Mouse (Mus musculus) limb, embryonic 14.5 days (tissue): Measurements from ENCODE around the gene Gabrr1. TPM values are rescaled to one million over a fixed set of nuclear protein-coding genes. Genes with fewer than 3 reads are reported as not detected.

ENCODE experiments used
- ATAC-seq: fragments of 200-750 bp; cut with Nextera tagmentation; 2 replicates; pipeline ENCODE4 v1.8.0; 2017; ENCODE audit warnings: low read depth, moderate number of reproducible peaks, moderate TSS enrichment; ENCODE audit not compliant: low FRiP score
- DNase-seq: peaks from one replicate; pipeline ENCODE4 v3.0.0-alpha.2; 2015; ENCODE audit warnings: low spot score
- H3K27ac ChIP-seq: fragments of 300-500 bp; sonication (generic); replicated peaks from 2 replicates; pipeline ENCODE4 v1.5.1; 2014; ENCODE audit warnings: low read depth, mild to moderate bottlenecking, low read length, moderate library complexity, mixed read lengths
- H3K27me3 ChIP-seq: fragments of 300-500 bp; sonication (generic); 2 replicates; pipeline ENCODE4 v1.6.1; 2014; ENCODE audit warnings: low read length, mixed read lengths; ENCODE audit not compliant: control insufficient read depth, insufficient read depth
- H3K36me3 ChIP-seq: fragments of 300-500 bp; sonication (generic); 2 replicates; pipeline ENCODE4 v1.6.1; 2014; ENCODE audit warnings: mild to moderate bottlenecking, low read length, moderate library complexity, mixed read lengths; ENCODE audit not compliant: control insufficient read depth, insufficient read depth
- H3K4me1 ChIP-seq: fragments of 300-500 bp; sonication (generic); 2 replicates; pipeline ENCODE4 v1.6.1; 2014; ENCODE audit warnings: antibody characterized with exemption, low read length, mixed read lengths; ENCODE audit not compliant: control insufficient read depth, insufficient read depth
- H3K4me2 ChIP-seq: fragments of 300-500 bp; sonication (generic); replicated peaks from 2 replicates; pipeline ENCODE4 v1.6.1; 2014; ENCODE audit warnings: low read depth, mild to moderate bottlenecking, low read length, moderate library complexity; ENCODE audit not compliant: severe bottlenecking
- H3K4me3 ChIP-seq: fragments of 300-500 bp; sonication (generic); replicated peaks from 2 replicates; pipeline ENCODE4 v1.5.1; 2014; ENCODE audit warnings: low read length
- H3K9ac ChIP-seq: fragments of 300-500 bp; sonication (generic); 2 replicates; pipeline ENCODE4 v1.6.1; 2014; ENCODE audit warnings: mild to moderate bottlenecking, low read depth, low read length, moderate library complexity; ENCODE audit not compliant: severe bottlenecking
- H3K9me3 ChIP-seq: fragments of 300-500 bp; sonication (generic); 2 replicates; pipeline ENCODE4 v1.6.1; 2016; ENCODE audit warnings: low read length; ENCODE audit not compliant: control insufficient read depth
- POLR2A ChIP-seq: fragments of 200-500 bp; IDR thresholded peaks from 2 replicates; pipeline ENCODE4 v1.8.0; 2012; ENCODE audit warnings: inconsistent platforms, mild to moderate bottlenecking, moderate library complexity, borderline replicate concordance; ENCODE audit not compliant: insufficient read depth, insufficient read length; ENCODE audit errors: extremely low read depth
- WGBS: fragments of 180-500 bp; shearing (Covaris S2); extraction: QIAGEN DNeasy Blood & Tissue Kit; methylation state at CpG from one replicate; pipeline ENCODE4 v1.1.7; 2014; 5-methylcytosine and 5-hydroxymethylcytosine counted together
- polyA plus RNA-seq, 2 experiments: library from polyadenylated mRNA; depleted of rRNA in 1 of 2; stranded (reverse) in 1 of 2; unstranded in 1 of 2; fragments of >200 nt; fragmentation: Nextera tagmentation in 1 of 2; extraction: Ambion mirVana in 1 of 2; gene quantifications; 2 replicates each; pipeline versions ENCODE4 v1.2.1 to v1.2.3; 2012 to 2014

Gene Gabrr1
- polyA plus RNA-seq, 2 experiments: not detected

DNA sequence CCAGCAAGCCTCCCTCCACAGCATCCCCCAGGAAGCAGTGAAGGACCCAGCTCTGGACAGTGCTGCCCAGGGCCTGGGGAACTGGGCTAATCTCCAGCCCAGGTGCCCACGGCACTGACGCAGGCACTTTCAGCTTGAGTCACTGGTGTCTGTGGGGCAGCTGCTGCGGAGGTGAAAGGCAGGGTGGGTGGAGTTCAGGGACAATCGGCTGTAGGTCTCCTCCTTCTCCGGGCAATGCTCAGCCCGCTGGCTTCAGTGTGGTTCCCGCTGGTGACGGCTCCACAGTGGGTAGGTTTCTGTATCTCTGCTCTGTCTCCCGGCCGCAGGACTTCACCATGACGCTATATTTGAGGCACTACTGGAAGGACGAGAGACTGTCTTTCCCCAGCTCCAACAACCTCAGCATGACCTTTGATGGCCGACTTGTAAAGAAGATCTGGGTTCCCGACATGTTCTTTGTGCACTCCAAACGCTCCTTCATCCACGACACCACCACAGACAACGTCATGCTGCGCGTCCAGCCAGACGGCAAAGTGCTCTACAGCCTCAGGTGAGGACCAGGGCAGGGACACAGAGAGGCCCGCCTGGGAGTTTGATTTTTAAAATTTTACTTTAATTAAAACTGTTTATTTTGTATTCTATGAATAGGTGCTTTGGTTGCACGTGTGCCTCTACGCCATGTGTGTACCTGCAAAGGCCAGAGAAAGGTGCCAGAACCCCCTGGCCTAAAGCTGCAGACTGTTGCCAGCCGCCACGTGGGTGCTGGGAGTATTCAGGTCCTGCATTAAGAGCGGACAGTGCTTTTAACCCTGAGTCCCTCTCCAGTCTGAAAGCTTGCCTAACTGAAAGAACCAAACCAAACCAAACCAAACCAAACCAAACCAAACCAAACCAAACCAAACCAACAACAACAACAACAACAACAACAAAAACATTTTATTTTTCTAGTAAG, 20.0 kb downstream of the Gabrr1 start:
- H3K27ac ChIP-seq: no peak overlapping the region
- WGBS: 85% methylated on average over 26 of the region's 26 CpGs
- no peaks in the 10 kb centered on the region for H3K27me3 ChIP-seq
- H3K4me3 ChIP-seq: no peak overlapping the region
- no peak overlapping the region for H3K9ac ChIP-seq
- no peaks in the 10 kb centered on the region for H3K36me3 ChIP-seq
- no peaks in the 10 kb centered on the region for H3K9me3 ChIP-seq
- TF ChIP-seq POLR2A: no peak
- H3K4me1 ChIP-seq: no peaks in the 10 kb centered on the region
- ATAC-seq (no peak), DNase-seq (no peak)
- no peak overlapping the region for H3K4me2 ChIP-seq

DNA sequence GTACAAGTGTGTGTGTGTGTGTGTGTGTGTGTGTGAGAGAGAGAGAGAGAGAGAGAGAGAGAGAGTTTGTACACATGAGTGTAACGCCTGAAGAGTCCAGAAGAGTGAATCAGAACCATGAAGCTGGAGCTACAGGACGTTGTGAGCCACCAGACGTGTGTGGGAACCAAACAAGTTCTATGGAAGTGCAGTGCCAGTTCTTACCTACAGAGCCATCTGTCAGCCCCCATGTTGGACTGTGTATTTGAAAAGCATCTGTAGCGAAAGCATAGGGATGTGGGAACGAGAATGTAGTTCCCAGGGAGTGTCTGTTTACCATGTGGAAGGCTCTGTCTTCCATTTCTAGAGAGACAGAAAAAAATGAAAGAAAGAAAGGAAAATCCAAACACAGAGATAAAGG, 51.2 kb downstream of the Gabrr1 start:
- Histone ChIP-seq H3K4me1 (no peaks in the 10 kb centered on the region), H3K4me3 (no peak overlapping the region), H3K36me3 (no peaks in the 10 kb centered on the region), H3K27ac (no peak overlapping the region), H3K9ac (no peak overlapping the region), H3K4me2 (no peak overlapping the region), H3K9me3 (no peaks in the 10 kb centered on the region), H3K27me3 (no peaks in the 10 kb centered on the region)
- ATAC-seq (no peak), DNase-seq (no peak)
- 81% methylated on average over 5 of the region's 5 CpGs for WGBS
- no peak for TF ChIP-seq POLR2A

DNA sequence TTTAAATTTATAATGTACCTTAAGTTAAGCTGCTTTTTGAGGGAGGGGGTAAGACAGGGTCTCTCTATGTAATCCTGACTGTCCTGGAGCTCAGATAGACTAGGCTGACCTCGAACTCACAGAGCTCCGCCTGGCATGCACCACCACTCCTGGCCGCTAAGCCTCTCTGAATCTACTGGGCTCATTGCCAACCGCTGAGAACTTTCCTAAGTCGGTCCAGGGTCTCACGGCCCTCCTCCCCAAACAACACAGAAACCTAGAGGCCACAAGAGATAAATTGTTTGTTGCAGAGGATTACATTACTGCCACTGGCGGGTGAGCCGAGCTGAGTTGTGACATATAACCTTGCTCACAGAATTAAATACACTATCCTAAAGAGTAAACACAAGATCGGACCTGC, 55.8 kb downstream of the Gabrr1 start:
- no peak overlapping the region for H3K9ac ChIP-seq
- H3K36me3 ChIP-seq: no peaks in the 10 kb centered on the region
- TF ChIP-seq POLR2A: no peak
- H3K4me3 ChIP-seq: no peak overlapping the region
- no peaks in the 10 kb centered on the region for H3K9me3 ChIP-seq
- ATAC-seq (no peak), DNase-seq (peak; percentile 60)
- 15% methylated on average over 9 of the region's 9 CpGs for WGBS
- 0 out of 2 replicates have a peak, but pooled peaks cover 3% of the 10 kb centered on the region for H3K4me1 ChIP-seq
- H3K27me3 ChIP-seq: no peaks in the 10 kb centered on the region
- no peak overlapping the region for H3K27ac ChIP-seq
- peak overlapping the region; percentile 88; the same call in 1 of the 2 replicates for H3K4me2 ChIP-seq

DNA sequence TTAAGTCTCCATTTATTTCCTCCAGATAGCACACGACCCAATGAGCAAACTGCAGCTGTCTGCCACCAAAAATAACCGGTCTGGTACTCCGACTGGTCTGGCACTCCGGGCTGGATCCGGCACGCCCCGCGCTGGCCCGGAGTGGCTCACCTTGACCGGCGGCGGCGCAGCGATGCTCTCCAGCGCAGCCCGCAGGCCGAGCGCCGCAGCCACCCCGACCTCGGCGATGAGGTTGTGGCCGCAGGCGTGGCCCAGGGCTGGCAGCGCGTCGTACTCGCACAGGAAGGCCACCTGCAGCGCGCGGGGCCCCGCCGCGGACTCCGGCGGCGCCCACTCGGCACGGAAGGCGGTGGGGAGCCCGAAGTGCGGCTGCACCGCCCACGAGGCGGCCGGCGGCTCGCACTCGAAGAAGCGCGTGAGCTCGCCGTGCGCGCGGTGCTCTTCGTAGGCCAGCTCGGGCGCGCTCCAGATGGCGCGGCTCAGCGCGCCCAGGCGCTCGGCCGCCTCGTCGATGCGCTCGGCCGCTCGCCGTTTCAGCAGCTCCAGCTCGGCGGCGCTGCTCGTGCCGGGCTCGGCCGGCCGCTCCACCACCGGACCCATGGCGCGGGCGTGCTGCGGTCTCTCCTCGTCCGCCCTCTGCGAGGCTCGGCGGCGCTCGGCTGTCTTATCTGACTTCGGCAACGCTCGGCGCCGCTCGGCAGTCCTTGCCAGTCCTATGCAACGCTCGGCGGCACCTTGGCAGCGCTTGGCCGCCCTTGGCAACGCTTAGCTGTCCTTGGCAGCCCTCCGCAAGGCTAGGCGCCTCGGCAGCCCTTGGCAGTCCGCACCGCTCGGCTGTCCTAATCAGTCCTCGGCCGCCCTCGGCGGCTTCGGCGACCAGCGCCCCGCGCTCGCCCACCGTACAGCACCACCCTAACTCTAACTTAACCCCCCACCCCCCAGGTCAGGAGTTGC, 56.7 kb downstream of the Gabrr1 start:
- no peaks in the 10 kb centered on the region for H3K36me3 ChIP-seq

DNA sequence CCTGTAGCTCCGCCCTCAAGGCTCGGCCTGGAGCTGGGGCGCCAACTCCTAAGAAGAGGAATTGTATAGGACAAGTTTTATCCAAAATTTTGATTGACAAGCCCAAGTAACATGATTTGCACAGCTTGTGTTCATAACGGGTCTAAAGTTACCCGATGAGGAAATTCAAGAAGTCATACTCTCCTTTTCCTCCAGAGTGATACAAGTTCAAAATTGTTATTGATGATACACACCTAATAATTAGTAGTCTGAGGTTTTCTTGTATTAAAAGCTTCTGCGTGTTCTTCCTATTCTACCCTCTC, 57.4 kb downstream of the Gabrr1 start, which contains the start of gene Pm20d2:
Gene Pm20d2, minus strand, starts transcription at position 3 of the 302 bp plus-strand sequence.
- Histone ChIP-seq H3K36me3 (no peaks in the 10 kb centered on the region), H3K4me1 (0 out of 2 replicates have a peak, but pooled peaks cover 3% of the 10 kb centered on the region), H3K27ac (peak within 1 kb of the TSS; percentile 81), H3K9ac (peak within 1 kb of the TSS; percentile 72), H3K9me3 (no peaks in the 10 kb centered on the region), H3K4me2 (peak within 1 kb of the TSS; percentile 88), H3K4me3 (peak within 1 kb of the TSS; percentile 61), H3K27me3 (no peaks in the 10 kb centered on the region)
- 13% methylated on average over 6 of the region's 6 CpGs for WGBS
- no peak for DNase-seq
- ATAC-seq: no peak
- no peak for TF ChIP-seq POLR2A

More for the DNA sequence above, 56.7 kb downstream of the Gabrr1 start:
- Histone ChIP-seq H3K4me1 (0 out of 2 replicates have a peak, but pooled peaks cover 3% of the 10 kb centered on the region), H3K4me3 (peak overlapping the region; percentile 61), H3K27me3 (no peaks in the 10 kb centered on the region), H3K9ac (peak overlapping the region; percentile 72), H3K27ac (peak overlapping the region; percentile 81), H3K4me2 (peak overlapping the region; percentile 88), H3K9me3 (no peaks in the 10 kb centered on the region)
- under 1% methylated on average over 69 of the region's 123 CpGs for WGBS
- TF ChIP-seq POLR2A: 0 out of 2 replicates have a peak, but pooled peaks have one; percentile 26
- ATAC-seq: peak; percentile 90
- DNase-seq: peak; percentile 74
